Mouse (Mus musculus) urinary bladder, postnatal 25 days (tissue): ENCODE measurements at regions not wholly inside any gene's neighbourhood (a gene's known extent, or its start where the extent isn't known, plus 50 kb on each side); places are given as distances from the start of the nearest gene placed in this dataset.
"Not testable (repeated sequence)": the region's sequence is repeated elsewhere in the genome, so short reads cannot be mapped to it uniquely, and the experiment has no call there.

Experiments
- DNase-seq: peaks from one replicate; pipeline ENCODE4 v3.0.0; 2022; ENCODE audit warnings: low spot score

DNA sequence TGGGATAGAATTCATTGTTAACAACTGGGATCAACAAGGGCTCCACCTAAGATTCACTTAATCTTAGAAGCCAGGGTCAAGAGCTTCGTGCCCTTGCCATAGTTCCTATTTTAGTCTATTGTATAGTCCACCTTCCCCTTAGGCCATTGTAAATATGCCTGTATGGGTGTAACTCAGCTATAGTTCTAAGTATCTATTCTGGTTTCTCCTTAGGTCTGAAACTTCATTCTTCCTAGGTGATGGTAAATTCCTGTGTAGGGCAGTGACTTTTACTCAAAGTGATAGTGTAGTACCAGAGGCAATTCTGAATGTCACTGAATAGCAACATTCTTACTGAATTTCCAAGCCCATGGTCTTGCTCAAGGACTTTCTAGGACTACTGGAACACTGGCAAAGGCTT, 989.4 kb downstream of the Ankrd7 start:
- not testable (repeated sequence) for DNase-seq

DNA sequence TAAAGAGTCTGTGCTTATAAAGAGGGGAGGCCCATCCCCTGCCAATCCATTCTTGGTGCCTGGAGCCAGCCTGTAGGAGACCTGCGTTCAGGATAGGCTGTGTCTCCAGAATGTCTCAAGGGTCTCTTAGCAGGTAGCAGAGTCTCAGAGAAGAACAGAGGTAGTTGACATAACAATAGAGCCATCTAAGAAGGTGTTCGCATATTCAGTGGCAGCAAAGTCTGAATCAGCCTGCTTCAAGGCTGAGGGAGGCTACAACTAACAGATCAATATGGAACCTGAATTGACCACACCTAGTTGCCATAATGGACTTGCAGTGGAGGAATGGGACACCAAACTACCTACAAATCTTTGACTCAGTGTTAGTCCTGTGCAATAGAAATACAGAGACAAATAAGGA, 998.0 kb downstream of the Ankrd7 start:
- DNase-seq, result no peak

DNA sequence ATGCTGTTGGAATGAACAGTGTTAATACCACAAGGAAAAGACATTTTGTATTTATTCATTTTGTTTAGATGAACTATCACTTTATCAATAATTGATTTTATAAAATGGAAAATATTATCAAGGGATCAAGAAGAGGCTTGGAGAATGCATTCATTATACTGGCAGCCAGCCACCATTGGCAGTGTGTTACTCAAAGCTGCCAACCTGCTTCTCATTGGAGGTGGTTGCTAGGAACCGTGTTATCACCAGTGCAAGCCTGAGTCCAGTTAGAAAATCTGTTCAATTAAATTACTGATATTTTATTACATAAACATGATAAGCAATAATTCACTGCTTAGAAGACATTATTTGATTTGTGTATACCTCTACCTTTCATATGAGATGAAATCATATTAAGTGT, 1003.6 kb downstream of the Ankrd7 start:
- no peak for DNase-seq

DNA sequence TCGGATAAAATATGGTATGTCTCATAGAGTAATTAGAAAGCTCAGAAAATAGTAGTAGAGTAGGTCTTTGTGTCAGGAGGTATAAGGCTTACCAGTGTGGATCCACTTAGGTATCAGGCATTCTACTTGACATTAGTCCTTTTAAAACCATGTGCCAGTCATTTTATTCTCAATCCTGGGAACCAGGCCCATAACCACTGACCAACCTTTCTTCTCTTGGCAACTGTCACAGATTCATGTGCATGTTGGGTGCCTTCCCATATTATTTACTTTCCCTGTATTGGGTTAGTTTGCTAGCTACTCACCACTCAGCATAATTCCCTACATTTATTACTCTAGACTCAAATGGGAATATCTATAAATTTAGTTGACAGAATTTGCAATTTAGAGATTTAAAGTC, 1045.1 kb downstream of the Ankrd7 start:
- no peak for DNase-seq

DNA sequence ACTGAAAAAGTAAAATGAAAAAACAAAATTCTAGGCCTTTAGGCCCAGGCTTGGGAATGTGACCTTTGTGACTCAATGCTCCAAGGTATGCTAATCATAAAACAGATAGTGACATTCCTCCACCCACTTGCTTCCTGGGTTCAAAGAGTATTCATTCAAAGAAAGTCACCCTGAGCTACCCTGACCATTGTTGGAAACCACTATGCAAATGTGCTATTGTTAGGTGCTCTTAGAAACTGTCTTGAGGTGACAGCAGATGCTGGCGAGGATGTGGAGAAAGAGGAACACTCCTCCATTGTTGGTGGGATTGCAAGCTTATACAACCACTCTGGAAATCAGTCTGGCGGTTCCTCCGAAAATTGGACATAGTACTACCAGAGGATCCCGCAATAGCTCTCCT, 1075.7 kb downstream of the Ankrd7 start:
- not testable (repeated sequence) for DNase-seq

DNA sequence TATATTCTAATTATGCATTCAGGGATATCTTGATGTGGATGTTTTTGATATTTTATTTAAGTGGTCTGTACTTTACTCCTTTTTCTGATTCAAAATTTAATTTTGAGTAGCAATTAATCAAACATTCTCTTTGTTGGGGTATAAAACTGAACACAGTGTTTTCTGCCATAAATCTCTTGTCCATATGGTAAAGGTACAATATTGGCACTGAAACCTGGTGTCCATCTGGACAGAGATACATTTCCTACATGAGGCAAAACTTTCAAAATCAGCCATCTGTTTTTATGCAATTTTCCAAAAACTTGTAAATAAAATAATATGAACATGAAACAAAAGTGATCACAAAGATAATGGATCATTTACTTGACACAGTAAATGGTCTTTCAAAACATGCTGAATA, 1078.2 kb downstream of the Ankrd7 start:
- no peak for DNase-seq

DNA sequence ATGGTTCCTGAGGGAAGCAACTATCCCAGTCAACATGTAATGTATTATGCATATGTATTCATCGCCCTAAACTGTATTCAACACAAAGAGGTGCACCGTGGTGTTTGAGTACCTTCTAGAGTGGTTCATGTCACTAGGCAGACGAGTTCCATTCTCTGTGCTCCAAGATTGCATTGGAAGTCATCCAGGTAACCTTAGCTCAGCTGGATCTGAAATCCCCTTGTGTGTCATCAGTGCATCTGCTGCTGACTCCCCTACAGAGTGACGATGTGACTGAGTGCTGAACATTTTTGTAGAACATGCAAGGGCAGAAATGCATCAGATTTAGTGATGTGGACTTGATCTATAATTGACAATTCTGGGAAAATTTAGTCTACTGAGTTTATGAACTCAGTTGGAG, 1079.6 kb downstream of the Ankrd7 start:
- no peak for DNase-seq

DNA sequence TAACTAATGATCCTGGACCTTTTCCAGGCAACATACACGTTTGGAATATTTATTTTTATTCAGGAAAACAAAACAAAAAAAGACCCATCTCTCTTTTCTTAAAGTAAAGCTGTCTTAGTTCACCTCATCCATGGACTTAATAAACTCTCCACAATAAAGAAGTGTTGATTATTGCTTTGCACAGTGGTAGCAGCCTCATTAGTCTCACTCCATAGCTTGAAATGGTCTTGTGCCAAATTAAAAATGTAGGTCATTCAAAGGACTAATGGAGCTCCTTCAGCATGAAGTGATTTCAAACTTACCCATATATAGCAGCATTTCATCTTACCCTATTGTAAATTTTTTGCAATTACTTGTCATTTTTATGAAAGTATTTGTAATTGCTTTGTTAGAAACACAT, 1109.8 kb downstream of the Ankrd7 start:
- DNase-seq, result no peak

DNA sequence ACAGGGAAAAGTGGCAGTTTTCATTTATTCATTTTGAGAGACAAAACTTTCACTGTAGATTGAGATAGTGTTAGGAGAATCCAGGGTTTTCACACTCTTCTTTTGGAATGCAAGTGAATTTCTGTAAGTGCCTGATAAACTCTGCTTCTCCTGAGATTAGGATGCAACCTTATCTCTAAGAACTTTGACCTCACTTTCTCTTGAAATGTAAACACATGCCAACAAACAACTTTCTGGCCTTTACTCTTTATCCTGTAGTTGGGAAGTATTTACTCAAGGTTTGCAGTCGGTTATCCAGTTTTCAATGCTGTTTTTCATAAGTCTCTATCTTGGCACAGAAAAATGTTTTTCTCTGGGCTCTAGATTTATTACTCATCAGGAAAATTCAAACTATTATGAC, 1125.7 kb downstream of the Ankrd7 start:
- no peak for DNase-seq

DNA sequence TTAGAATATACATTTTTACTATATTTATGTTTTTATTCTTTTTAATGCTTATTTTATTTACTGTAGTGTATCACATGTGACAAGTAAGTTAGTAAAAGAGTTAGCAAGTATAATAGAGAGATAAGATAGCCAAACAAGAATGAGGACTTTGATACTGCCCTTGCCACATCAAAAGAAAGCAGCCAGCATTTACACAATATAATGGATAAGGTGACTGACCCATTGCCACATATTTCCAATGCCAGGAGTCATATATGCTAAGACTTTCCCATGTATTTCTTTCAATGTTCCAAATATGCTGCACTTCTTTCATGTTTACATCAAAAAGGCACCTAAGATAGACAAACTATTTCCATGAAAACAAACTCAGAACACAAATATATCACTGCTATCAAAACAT, 1162.3 kb downstream of the Ankrd7 start:
- DNase-seq, result no peak

DNA sequence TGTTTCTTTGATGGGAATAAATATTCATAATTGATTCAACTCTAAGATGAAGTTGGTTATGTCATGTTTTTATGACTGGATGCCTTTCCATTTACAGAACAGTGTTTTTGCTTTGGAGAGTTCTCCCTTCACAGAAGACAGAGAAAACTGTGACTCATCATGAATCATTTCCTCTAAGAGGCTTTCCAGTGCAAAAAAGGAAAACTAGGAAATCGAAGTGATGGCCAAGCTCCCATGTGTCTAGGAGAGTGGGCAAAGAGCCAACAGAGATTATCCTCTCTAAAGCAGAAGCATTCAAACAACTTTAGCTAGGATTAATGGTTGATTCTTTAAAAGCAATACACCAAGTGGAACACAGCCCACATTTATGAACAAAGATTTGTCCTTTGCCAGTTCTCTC, 1171.7 kb downstream of the Ankrd7 start:
- peak; percentile 6 for DNase-seq

DNA sequence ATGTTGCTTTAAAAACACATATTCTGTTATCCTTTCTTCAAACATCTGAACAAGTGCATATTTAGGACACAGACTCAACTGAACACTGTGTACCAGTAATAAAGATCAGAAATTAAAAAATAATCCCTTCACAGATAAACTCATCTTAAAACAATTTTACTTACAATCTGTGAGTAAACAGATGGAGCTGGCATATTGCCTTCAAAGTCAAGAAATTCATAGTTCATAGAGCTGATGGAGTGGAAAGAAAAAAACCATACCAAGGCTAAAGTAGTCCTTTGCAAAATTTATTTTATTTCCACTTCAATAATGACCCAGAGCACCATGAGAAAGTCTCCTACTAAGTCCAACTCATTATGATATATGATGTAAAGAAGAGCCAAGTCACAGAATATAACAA, 1136.6 kb upstream of the Kcnd2 start:
- no peak for DNase-seq

DNA sequence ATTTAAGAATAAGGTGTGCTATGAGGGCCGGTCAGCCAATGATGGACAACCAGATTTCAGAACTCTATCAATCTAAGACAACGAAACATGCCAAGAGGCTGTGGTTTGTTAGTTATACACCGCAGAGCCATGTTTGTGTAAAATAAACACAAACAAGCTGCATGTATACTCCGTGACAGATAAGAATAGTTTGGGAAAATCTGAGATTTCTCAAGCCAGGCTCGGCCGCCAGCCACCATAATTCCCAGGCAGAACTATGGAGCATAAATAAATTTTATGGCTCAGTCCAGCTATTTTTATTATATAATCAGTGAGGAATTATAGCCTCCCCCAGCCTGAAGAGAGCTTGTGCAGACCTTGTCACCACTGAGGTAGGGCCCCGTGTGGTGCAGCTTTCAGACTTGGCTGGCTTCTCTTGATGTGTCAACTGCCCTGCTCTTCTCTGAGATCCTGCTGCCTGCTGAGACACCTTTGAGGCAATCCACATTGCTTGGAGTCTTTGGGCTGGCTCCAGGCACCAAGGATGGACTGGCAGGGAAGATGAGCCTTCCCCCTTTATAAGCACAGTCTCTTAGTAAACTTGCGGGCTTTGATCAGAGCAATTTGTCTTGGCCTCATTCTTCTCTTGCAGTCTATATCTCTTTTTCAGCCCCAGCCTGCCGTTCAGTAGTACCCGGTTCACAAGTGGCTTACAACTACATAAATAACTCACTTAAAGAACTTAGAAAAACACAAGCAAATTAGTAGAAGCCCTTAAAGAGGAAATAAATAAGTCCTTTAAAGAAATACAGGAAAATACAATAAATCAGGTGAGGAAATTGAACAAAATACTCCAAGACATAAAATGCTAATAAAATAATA, 1123.0 kb upstream of the Kcnd2 start:
- no peak for DNase-seq

DNA sequence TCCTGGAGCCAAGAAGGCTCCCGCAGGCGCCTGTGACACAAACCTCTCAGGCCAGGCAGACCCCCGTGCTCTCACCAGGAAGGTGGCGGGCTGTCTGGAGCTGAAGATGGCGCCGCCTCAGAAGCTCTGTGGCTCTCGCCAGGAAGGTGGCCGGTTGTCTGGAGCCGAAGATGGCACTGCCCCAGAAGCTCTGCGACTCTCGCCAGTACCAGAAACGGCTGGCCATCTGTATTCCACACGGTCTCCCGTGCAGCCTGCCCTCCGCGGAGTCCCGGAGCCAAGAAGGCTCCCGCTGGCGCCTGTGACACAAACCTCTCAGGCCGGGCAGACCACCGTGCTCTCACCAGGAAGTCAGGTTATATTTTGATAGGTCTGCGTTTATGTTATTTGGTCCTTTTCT, 1081.3 kb upstream of the Kcnd2 start:
- DNase-seq, result not testable (repeated sequence)

DNA sequence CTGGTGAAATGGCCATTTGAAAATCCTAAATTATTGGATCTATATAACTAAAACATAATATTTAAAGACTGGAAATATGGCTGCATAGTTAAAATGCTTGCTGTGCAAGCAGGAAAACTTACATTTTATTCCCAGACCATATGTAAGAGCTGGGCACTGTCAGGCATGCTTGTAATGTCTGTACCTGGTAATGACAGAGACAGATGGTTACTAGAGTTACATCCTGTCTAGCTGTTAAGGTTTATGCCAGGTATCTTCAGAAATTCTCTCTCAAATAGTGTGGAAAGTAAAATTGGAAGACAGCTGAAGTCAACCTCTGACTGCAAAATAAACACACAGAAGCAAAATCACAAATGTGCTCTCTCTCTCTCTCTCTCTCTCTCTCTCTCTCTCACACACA, 1077.8 kb upstream of the Kcnd2 start:
- DNase-seq, result no peak
